Mouse (Mus musculus) central nervous system, embryonic 18 days (tissue): ENCODE results near the gene Rdh1. TPM values are rescaled to one million over a fixed set of nuclear protein-coding genes. Genes with fewer than 3 reads are reported as not detected.

Source experiments
- polyA plus RNA-seq: library from polyadenylated mRNA; depleted of rRNA; stranded (reverse); fragments of >200 nt; gene quantifications from 2 replicates; pipeline ENCODE4 v1.2.3, GENCODE M21; 2012; rRNA removed

Gene Rdh1
- 0.05 and 0.07 TPM in 2 replicates for polyA plus RNA-seq

DNA sequence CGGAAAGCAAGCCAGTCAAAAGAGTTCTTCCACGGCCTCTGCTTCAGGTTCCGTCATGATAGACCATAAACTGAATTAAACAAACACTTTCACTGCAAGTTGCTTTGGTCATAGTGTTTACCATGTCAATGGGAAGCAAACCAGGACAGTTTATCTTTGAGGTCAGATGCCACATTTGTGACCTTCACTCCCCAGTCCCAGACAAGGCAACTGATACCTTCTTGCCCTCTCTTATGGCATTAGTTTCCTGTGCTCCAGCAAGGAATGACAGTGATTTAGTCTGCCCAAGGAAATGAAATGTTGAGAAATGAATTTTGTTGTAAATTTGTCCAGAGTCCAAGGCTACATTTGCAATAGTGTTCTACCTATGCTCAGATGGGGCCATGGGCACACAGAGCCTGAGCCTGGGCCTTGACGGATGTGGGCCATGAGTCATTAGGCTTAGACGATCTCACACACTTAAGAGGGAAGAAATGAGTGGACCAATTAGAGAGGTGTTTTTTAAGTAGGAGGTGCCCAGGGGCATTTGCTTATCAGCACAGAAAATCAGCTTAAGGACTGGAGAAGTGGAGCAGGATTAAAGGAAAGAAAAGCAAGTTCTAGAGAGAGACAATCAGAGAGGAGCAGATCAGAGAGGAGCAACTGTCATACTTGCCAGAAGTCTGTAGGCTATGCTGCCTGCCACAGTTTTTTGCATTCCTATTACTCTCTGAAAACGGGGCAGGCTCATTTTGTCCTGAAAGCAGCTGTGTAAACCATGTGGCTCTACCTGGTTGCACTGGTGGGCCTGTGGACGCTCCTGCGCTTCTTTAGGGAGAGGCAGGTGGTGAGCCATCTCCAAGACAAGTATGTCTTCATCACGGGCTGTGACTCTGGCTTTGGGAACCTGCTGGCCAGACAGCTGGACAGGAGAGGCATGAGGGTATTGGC is at the start of gene Rdh1, which contains the start of gene Rdh16f1:
Rdh1 (plus strand) TSS at position 541 of the 930 bp plus-strand sequence.
Rdh16f1 (plus strand) TSS at position 607 of the 930 bp plus-strand sequence.

DNA sequence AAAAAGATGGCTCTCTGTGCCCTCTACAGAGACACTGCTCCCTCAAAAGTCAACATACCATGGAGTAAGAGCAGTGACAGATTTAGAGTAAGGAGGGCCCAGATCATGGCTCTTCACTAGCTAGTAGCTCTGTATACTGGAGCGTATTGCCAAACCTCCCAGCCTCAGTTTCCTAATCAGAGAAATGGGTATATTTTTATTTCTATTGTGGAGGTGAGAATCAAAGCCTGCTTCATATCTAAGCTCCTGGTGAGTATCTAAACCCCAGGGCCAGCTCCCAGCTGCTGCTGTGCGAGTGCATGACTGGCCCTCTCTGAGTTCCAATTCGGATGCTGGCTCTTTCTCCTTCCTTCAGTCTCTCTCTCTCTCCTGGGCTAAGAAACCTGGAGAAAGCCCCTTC is 35.3 kb upstream of the Rdh1 start, which contains the start of gene Tac2:
Tac2 (plus strand) TSS at position 301 of the 400 bp plus-strand sequence.

DNA sequence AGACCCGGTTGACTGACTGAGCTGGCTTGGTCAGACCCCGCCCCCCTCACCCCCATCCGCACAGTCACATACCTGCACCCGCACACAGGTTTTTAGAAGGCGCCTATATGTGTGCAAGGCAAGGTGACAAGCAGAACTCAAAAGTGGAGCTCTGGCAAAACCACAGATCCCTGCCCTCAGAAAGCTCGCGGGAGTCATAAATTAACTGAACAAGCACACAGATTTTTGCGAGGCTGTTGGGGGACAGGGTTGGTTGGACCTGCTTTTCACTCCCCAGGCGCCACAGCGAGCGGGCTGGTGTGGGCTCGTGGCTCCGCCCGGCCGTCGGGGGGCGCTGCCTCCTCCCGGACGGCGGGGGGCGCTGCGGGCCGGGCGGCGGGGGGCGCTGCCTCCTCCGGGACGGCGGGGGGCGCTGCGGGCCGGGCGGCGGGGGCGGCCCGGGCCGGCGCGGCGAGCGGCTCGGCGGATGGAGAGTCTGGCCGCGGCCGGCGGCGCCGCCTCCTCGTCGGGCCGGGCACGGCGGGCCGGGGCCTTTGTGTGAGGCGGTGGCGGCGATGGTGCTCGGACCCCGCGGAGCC is 20.3 kb upstream of the Rdh1 start, which contains the start of gene Zbtb39:
Zbtb39 (plus strand) TSS at position 456 of the 578 bp plus-strand sequence.

DNA sequence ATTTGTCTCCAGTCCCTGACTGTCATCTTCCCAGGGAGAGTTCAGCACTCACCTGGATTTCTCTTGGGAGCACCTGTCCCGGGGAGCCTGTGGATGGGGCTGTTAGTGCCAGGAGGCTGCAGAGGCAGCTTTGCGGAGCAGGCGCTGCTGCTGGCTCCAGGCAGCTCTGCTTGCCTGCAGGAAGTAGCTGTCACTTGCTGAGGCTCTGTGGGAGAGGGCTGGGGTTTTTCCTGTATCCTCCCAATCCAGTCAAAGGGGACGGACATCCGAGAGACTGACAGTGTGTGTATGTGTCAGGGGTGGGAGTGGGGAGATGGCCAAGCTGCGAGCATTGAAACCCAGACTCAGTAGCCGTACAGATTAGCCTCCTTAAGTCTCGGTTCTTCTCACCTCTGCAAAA is 8.0 kb upstream of the Rdh1 start, which contains the start of gene Gpr182:
Gpr182 (minus strand) TSS at position 185 of the 400 bp plus-strand sequence.

DNA sequence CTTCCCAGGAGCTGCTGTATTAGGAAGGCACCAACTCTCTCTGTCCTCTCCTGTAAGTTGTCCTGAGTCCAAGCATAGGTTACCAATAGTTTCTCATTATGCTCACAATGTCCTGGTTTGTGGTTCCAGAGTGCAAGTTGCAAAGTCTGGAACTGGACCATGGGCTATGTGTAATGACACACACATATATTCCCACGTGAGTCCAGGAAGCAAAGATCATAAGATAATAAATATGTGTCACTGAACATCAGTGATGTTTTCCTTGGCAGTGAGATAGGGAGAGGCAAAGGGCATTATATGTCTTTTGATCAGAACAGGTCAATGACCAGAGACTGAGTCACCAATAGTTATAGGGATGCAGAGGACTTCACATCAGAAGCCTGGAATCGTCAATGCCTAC is 16.5 kb downstream of the Rdh1 start, which contains the start of gene Rdh9:
Rdh9 (plus strand) TSS at position 376 of the 400 bp plus-strand sequence.

DNA sequence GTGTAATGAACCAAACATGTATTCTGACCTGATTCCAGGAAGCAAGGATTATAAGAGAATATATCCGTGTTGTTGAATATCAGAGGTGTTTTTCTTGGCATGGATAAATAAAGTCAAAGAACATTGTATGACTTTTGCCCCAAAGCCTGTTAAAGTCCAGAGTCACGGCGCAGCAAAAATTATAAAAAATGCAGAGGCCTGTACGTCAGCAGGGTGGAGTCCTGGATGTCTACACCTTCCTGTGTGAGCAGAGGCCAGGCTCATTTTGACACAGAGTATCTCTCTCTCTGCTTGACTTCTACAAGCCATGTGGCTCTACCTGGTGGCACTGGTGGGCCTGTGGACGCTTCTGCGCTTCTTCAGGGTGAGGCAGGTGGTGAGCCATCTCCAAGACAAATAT is 41.4 kb downstream of the Rdh1 start, which contains the start of gene Rdh16:
Rdh16 (plus strand) TSS at position 262 of the 400 bp plus-strand sequence.

Other genes with a start within 250 kb of the Rdh1 start
- gene Ndufa4l2, start 244.8 kb upstream of the Rdh1 start, polyA plus RNA-seq, result 13.5 and 15.8 TPM in 2 replicates
- 61.1 and 62.7 TPM in 2 replicates for gene Shmt2, start 237.3 kb upstream of the Rdh1 start, polyA plus RNA-seq
- 10.5 and 10.6 TPM in 2 replicates for gene Nxph4, start 225.2 kb upstream of the Rdh1 start, polyA plus RNA-seq
- gene Lrp1, start 138.6 kb upstream of the Rdh1 start, polyA plus RNA-seq, result 178 and 189 TPM in 2 replicates
- 5.9 and 6.5 TPM in 2 replicates for gene Stat6, start 116.7 kb upstream of the Rdh1 start, polyA plus RNA-seq
- gene Nemp1, start 92.8 kb upstream of the Rdh1 start, polyA plus RNA-seq, result 7.1 and 7.3 TPM in 2 replicates
- gene Nab2, start 91.2 kb upstream of the Rdh1 start, polyA plus RNA-seq, result 13.1 and 13.3 TPM in 2 replicates
- 2.2 and 3.5 TPM in 2 replicates for gene Myo1a, start 54.6 kb upstream of the Rdh1 start, polyA plus RNA-seq
- 5.4 and 6.2 TPM in 2 replicates for gene Tac2, start 35.2 kb upstream of the Rdh1 start, polyA plus RNA-seq
- gene Zbtb39, start 20.2 kb upstream of the Rdh1 start, polyA plus RNA-seq, result 9.3 and 10.1 TPM in 2 replicates
- 1.1 and 1.3 TPM in 2 replicates for gene Gpr182, start 8.0 kb upstream of the Rdh1 start, polyA plus RNA-seq
- 0.63 TPM in 1 of 2 replicates, not detected in the other for gene Rdh16f1, start 66 bp downstream of the Rdh1 start, polyA plus RNA-seq
- gene Rdh9, start 16.7 kb downstream of the Rdh1 start, polyA plus RNA-seq, result 0.61 TPM in 1 of 2 replicates, not detected in the other
- 0.03 and 0.05 TPM in 2 replicates for gene Rdh16, start 41.4 kb downstream of the Rdh1 start, polyA plus RNA-seq
- gene Rdh19, start 90.2 kb downstream of the Rdh1 start, polyA plus RNA-seq, result not detected in 2 replicates
- not detected in 2 replicates for gene Rdh16f2, start 106.8 kb downstream of the Rdh1 start, polyA plus RNA-seq
- gene Rdh7, start 129.1 kb downstream of the Rdh1 start, polyA plus RNA-seq, result not detected in 2 replicates
- gene Sdr9c7, start 138.8 kb downstream of the Rdh1 start, polyA plus RNA-seq, result not detected in 2 replicates
- gene Hsd17b6, start 247.9 kb downstream of the Rdh1 start, polyA plus RNA-seq, result not detected in 2 replicates